Mouse (Mus musculus) lung, postnatal 0 days (tissue): Measurements from ENCODE around the gene Gls. TPM values are rescaled to one million over a fixed set of nuclear protein-coding genes. Genes with fewer than 3 reads are reported as not detected.
A peak's percentile ranks its signal among the peaks of the same experiment; 100 is the strongest.

Experiments used
- ATAC-seq: fragments of 200-750 bp; cut with Nextera tagmentation; 2 replicates; pipeline ENCODE4 v1.8.0; 2017; ENCODE audit warnings: moderate library complexity
- DNase-seq: peaks from one replicate; pipeline ENCODE4 v3.0.0-alpha.2; 2016; ENCODE audit warnings: low spot score
- H3K27ac ChIP-seq: fragments of 300-500 bp; sonication (generic); 2 replicates; pipeline ENCODE4 v1.5.1; 2014; ENCODE audit warnings: antibody characterized with exemption, mild to moderate bottlenecking, low read length, mixed read lengths
- H3K27me3 ChIP-seq: fragments of 300-500 bp; sonication (generic); replicated peaks from 2 replicates; pipeline ENCODE4 v1.6.1; 2014; ENCODE audit warnings: low read length, mixed read lengths; ENCODE audit not compliant: insufficient read depth
- H3K36me3 ChIP-seq: fragments of 300-500 bp; sonication (generic); 2 replicates; pipeline ENCODE4 v1.6.1; 2014; ENCODE audit warnings: low read length, mixed read lengths; ENCODE audit not compliant: insufficient read depth
- H3K4me1 ChIP-seq: fragments of 300-500 bp; sonication (generic); 2 replicates; pipeline ENCODE4 v1.6.1; 2014; ENCODE audit warnings: antibody characterized with exemption, low read depth, low read length, mixed read lengths; ENCODE audit not compliant: insufficient read depth
- H3K4me2 ChIP-seq: fragments of 300-500 bp; sonication (generic); replicated peaks from 2 replicates; pipeline ENCODE4 v1.6.1; 2014; ENCODE audit warnings: low read depth, mild to moderate bottlenecking, low read length, moderate library complexity, mixed read lengths
- H3K4me3 ChIP-seq: fragments of 300-500 bp; sonication (generic); 2 replicates; pipeline ENCODE4 v1.5.1; 2014; ENCODE audit warnings: low read depth, low read length
- H3K9ac ChIP-seq: fragments of 300-500 bp; sonication (generic); replicated peaks from 2 replicates; pipeline ENCODE4 v1.6.1; 2014; ENCODE audit warnings: low read depth, mild to moderate bottlenecking
- H3K9me3 ChIP-seq: fragments of 300-500 bp; sonication (generic); 2 replicates; pipeline ENCODE4 v1.6.1; 2016; ENCODE audit warnings: low read length, mixed read lengths
- CTCF ChIP-seq: IDR thresholded peaks from 2 replicates; pipeline ENCODE4 v1.5.1; 2016; ENCODE audit warnings: antibody characterized with exemption, mild to moderate bottlenecking
- EP300 ChIP-seq: IDR thresholded peaks from 2 replicates; pipeline ENCODE4 v1.6.1; 2016; ENCODE audit warnings: antibody characterized with exemption, mild to moderate bottlenecking, control low read depth
- WGBS: fragments of 180-500 bp; shearing (Covaris S2); extraction: QIAGEN DNeasy Blood & Tissue Kit; methylation state at CpG from one replicate; pipeline ENCODE4 v1.1.7; 2014; 5-methylcytosine and 5-hydroxymethylcytosine counted together
- polyA plus RNA-seq: library from polyadenylated mRNA; unstranded; fragments of >200 nt; fragmentation: Nextera tagmentation; extraction: Ambion mirVana; gene quantifications from 2 replicates; pipeline ENCODE4 v1.2.1, GENCODE M21; 2015

The Gls gene
- polyA plus RNA-seq, 1 experiment from 2014 or later = 13.0 TPM

- Histone ChIP-seq H3K9ac (no peak overlapping the region), H3K4me3 (no peak overlapping the region), H3K9me3 (no peaks in the 10 kb centered on the region), H3K36me3 (no peaks in the 10 kb centered on the region), H3K4me2 (no peak overlapping the region), H3K4me1 (no peaks in the 10 kb centered on the region), H3K27ac (no peak overlapping the region), H3K27me3 (no peaks in the 10 kb centered on the region)
- DNase-seq (no peak), ATAC-seq (no peak)
- 54% methylated on average over 2 of the region's 2 CpGs for WGBS
- TF ChIP-seq CTCF = no peak
- no peak for TF ChIP-seq EP300
Observed at GRCm38 (mm10) chr1:52176999-52177398, 56.0 kb downstream of the Gls start.

- Histone ChIP-seq H3K36me3 (no peaks in the 10 kb centered on the region), H3K9ac (no peak overlapping the region), H3K27me3 (no peaks in the 10 kb centered on the region), H3K4me1 (no peaks in the 10 kb centered on the region), H3K4me3 (no peak overlapping the region), H3K4me2 (no peak overlapping the region), H3K27ac (no peak overlapping the region), H3K9me3 (no peaks in the 10 kb centered on the region)
- DNase-seq (no peak), ATAC-seq (no peak)
- 68% methylated on average over 3 of the region's 3 CpGs for WGBS
- TF ChIP-seq CTCF (no peak), EP300 (no peak)
Observed at GRCm38 (mm10) chr1:52175983-52176382, 57.0 kb downstream of the Gls start.

GRCm38 (mm10) chr1:52175321-52175720 lies 57.7 kb downstream of the Gls start:
- Histone ChIP-seq H3K4me3 (no peak overlapping the region), H3K27me3 (no peaks in the 10 kb centered on the region), H3K9me3 (no peaks in the 10 kb centered on the region), H3K4me1 (no peaks in the 10 kb centered on the region), H3K36me3 (no peaks in the 10 kb centered on the region), H3K4me2 (no peak overlapping the region), H3K9ac (no peak overlapping the region), H3K27ac (no peak overlapping the region)
- 65% methylated on average over 5 of the region's 5 CpGs for WGBS
- ATAC-seq (no peak), DNase-seq (no peak)
- TF ChIP-seq CTCF (no peak), EP300 (no peak)

GRCm38 (mm10) chr1:52171271-52171670 lies 61.8 kb downstream of the Gls start:
- no peak for DNase-seq
- Histone ChIP-seq H3K4me1 (no peaks in the 10 kb centered on the region), H3K9me3 (no peaks in the 10 kb centered on the region), H3K4me2 (no peak overlapping the region), H3K27ac (no peak overlapping the region), H3K36me3 (no peaks in the 10 kb centered on the region), H3K9ac (no peak overlapping the region), H3K4me3 (no peak overlapping the region), H3K27me3 (no peaks in the 10 kb centered on the region)
- TF ChIP-seq EP300 = no peak
- no peak for TF ChIP-seq CTCF
- 32% methylated on average over 8 of the region's 8 CpGs for WGBS
- no peak for ATAC-seq

GRCm38 (mm10) chr1:52170747-52171146 lies 62.3 kb downstream of the Gls start:
- Histone ChIP-seq H3K27me3 (no peaks in the 10 kb centered on the region), H3K4me2 (no peak overlapping the region), H3K9ac (no peak overlapping the region), H3K36me3 (no peaks in the 10 kb centered on the region), H3K4me3 (no peak overlapping the region), H3K4me1 (no peaks in the 10 kb centered on the region), H3K9me3 (no peaks in the 10 kb centered on the region), H3K27ac (no peak overlapping the region)
- ATAC-seq (no peak), DNase-seq (no peak)
- TF ChIP-seq CTCF = no peak
- TF ChIP-seq EP300 = no peak
- 69% methylated on average over 7 of the region's 7 CpGs for WGBS

- no peak overlapping the region for H3K9ac ChIP-seq
- no peaks in the 10 kb centered on the region for H3K27me3 ChIP-seq
- WGBS = 14% methylated on average over 3 of the region's 3 CpGs
- H3K36me3 ChIP-seq = 0 out of 2 replicates have a peak, but pooled peaks cover 3% of the 10 kb centered on the region
- H3K9me3 ChIP-seq = no peaks in the 10 kb centered on the region
- TF ChIP-seq CTCF = peak; percentile 76
- no peak for TF ChIP-seq EP300
- ATAC-seq (peak; percentile 62), DNase-seq (peak; percentile 26)
- no peak overlapping the region for H3K27ac ChIP-seq
- H3K4me3 ChIP-seq = no peak overlapping the region
- no peaks in the 10 kb centered on the region for H3K4me1 ChIP-seq
- no peak overlapping the region for H3K4me2 ChIP-seq
Observed at GRCm38 (mm10) chr1:52170057-52170456, 63.0 kb downstream of the Gls start.

- DNase-seq = peak; percentile 37
- Histone ChIP-seq H3K4me2 (peak overlapping the region; percentile 28; the same call in 1 of the 2 replicates), H3K4me1 (no peaks in the 10 kb centered on the region)
Observed at GRCm38 (mm10) chr1:52166652-52167220, 66.3 kb downstream of the Gls start.

More at GRCm38 (mm10) chr1:52166652-52167220, 66.3 kb downstream of the Gls start:
- Histone ChIP-seq H3K36me3 (0 out of 2 replicates have a peak, but pooled peaks cover 11% of the 10 kb centered on the region), H3K9ac (no peak overlapping the region), H3K9me3 (no peaks in the 10 kb centered on the region), H3K27ac (no peak overlapping the region), H3K27me3 (no peaks in the 10 kb centered on the region), H3K4me3 (no peak overlapping the region)
- peak; percentile 70 for ATAC-seq
- TF ChIP-seq CTCF = no peak
- 0 out of 2 replicates have a peak, but pooled peaks have one; percentile 7 for TF ChIP-seq EP300
- 46% methylated on average over 14 of the region's 14 CpGs for WGBS
